Mouse (Mus musculus) spleen, adult 2 months (tissue): ENCODE measurements around the gene Ddx42. TPM values are rescaled to one million over a fixed set of nuclear protein-coding genes. Genes with fewer than 3 reads are reported as not detected.
A peak's percentile ranks its signal among the peaks of the same experiment; 100 is the strongest.

ENCODE experiments used
- DNase-seq, 2 experiments: peaks; one replicate each; pipeline versions ENCODE4 v3.0.0 to v3.0.0-alpha.2; 2012 to 2021; ENCODE audit warnings: low spot score in 2 of 2, low read depth in 1 of 2
- H3K27ac ChIP-seq: fragments of 200-500 bp; 2 replicates; pipeline ENCODE4 v1.5.1; 2012; ENCODE audit warnings: low read length, inconsistent platforms; ENCODE audit not compliant: insufficient read depth
- H3K27me3 ChIP-seq: fragments of 200-500 bp; 2 replicates; pipeline ENCODE4 v1.6.1; 2012; ENCODE audit warnings: mild to moderate bottlenecking, moderate library complexity, low read length, inconsistent platforms; ENCODE audit not compliant: control insufficient read depth, insufficient read depth
- H3K36me3 ChIP-seq: fragments of 200-500 bp; 2 replicates; pipeline ENCODE4 v1.6.1; 2012; ENCODE audit warnings: mild to moderate bottlenecking, low read length, inconsistent platforms; ENCODE audit not compliant: control insufficient read depth, insufficient read depth
- H3K4me1 ChIP-seq: fragments of 200-500 bp; 2 replicates; pipeline ENCODE4 v1.6.1; 2011; ENCODE audit warnings: inconsistent platforms; ENCODE audit not compliant: control insufficient read depth, insufficient read depth, insufficient read length
- H3K4me3 ChIP-seq: fragments of 200-500 bp; 2 replicates; pipeline ENCODE4 v1.5.1; 2011; ENCODE audit warnings: mild to moderate bottlenecking, inconsistent platforms; ENCODE audit not compliant: insufficient read depth, insufficient read length; ENCODE audit errors: extremely low read depth
- CTCF ChIP-seq: fragments of 200-500 bp; IDR thresholded peaks from 2 replicates; pipeline ENCODE4 v1.5.1; 2011; ENCODE audit warnings: mild to moderate bottlenecking, inconsistent platforms; ENCODE audit not compliant: insufficient read depth, insufficient read length, insufficient replicate concordance; ENCODE audit errors: extremely low read depth
- POLR2A ChIP-seq: fragments of 200-500 bp; IDR thresholded peaks from 2 replicates; pipeline ENCODE4 v1.6.1; 2011; ENCODE audit warnings: low read depth, low read length, inconsistent platforms
- WGBS: fragments of 180-500 bp; shearing (Covaris S2); methylation state at CpG from one replicate; pipeline ENCODE4 v1.1.7; 2018; 5-methylcytosine and 5-hydroxymethylcytosine counted together
- polyA plus RNA-seq: library from polyadenylated mRNA; depleted of rRNA; stranded (reverse); fragments of >200 nt; gene quantifications from 2 replicates; pipeline ENCODE4 v1.2.3, GENCODE M21; 2012

The Ddx42 gene
- polyA plus RNA-seq, 1 experiment: 7.4 TPM

DNA sequence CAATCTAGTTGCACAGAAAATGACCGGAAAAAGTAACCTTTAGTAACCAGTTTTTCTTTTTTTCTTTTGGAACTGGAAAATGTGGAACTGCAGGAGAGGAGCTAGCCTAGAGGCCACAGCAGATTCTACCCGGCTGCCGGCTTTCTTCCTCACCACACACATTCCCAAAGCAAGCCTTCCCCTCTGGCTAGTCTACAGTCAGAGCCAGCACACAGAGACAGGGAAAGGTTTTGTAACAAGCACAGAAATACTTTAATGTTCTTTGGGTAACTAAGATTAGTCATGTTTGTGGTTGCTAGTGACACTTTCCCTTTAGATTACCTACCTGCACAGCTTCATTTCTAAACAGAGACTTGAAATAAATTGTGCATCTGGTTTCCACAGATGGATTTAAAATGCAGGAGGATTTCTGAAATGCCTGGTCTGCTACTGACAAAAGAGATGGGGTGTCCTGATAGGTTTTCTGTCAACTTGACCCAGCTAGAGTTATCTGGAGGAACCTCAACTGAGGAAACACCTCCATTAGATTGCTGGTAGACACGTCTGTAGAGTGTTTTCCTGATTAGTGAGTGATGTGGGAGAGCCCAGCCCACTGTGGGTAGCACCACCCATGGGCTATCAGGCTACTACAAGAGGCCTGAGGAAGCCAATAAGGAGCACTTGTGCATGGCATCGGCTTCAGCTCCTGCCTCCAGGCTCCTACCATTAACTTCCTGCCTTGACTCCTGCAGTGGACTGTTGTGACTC is 38.5 kb upstream of the Ddx42 start:
- WGBS: 76% methylated on average over 5 of the region's 5 CpGs
- no peak overlapping the region for H3K4me3 ChIP-seq

GRCm38 (mm10) chr11:106179711-106180448 is 36.8 kb upstream of the Ddx42 start:
- H3K36me3 ChIP-seq: peaks cover 3% of the 10 kb centered on the region
- no peak overlapping the region for H3K4me3 ChIP-seq
- H3K27me3 ChIP-seq: no peaks in the 10 kb centered on the region
- DNase-seq: no peak
- H3K27ac ChIP-seq: peak overlapping the region; percentile 41
- peaks cover 6% of the 10 kb centered on the region; the same call in 1 of the 2 replicates for H3K4me1 ChIP-seq
- WGBS: 80% methylated on average over 7 of the region's 7 CpGs
- no peak for TF ChIP-seq POLR2A
- no peak for TF ChIP-seq CTCF

More for the DNA sequence above, 38.5 kb upstream of the Ddx42 start:
- H3K36me3 ChIP-seq: peaks cover 2% of the 10 kb centered on the region
- H3K4me1 ChIP-seq: peaks cover 6% of the 10 kb centered on the region; the same call in 1 of the 2 replicates
- H3K27me3 ChIP-seq: no peaks in the 10 kb centered on the region
- DNase-seq: no peak
- TF ChIP-seq CTCF (no peak), POLR2A (no peak)
- no peak overlapping the region for H3K27ac ChIP-seq

DNA sequence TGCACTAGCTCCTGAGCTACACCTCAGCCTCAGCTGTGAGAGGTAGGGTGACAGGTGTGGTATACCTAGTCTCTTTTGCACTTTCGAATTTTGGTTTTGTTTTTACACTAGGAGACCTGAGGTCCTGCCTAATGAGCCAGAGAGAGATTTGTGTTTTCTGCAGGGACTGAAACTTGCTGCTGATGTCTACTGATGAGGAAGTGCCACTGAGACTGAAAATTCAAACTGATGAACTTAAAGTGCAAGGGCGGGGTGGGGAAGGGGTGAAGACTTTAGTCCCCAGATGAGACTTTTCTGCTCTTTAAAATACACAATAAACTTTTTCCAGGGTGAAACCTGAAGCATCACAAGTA is 36.3 kb upstream of the Ddx42 start:
- H3K27me3 ChIP-seq: no peaks in the 10 kb centered on the region
- no peak overlapping the region for H3K4me3 ChIP-seq
- TF ChIP-seq POLR2A (no peak), CTCF (no peak)
- peaks cover 6% of the 10 kb centered on the region; the same call in 1 of the 2 replicates for H3K4me1 ChIP-seq
- WGBS: 45% methylated on average over 2 of the region's 2 CpGs
- peaks cover 5% of the 10 kb centered on the region for H3K36me3 ChIP-seq
- DNase-seq: peak in 1 of 2 experiments; percentile 9
- peak overlapping the region; percentile 41 for H3K27ac ChIP-seq

- Histone ChIP-seq H3K4me3 (no peak overlapping the region), H3K27me3 (no peaks in the 10 kb centered on the region), H3K36me3 (peaks cover 8% of the 10 kb centered on the region), H3K4me1 (no peaks in the 10 kb centered on the region), H3K27ac (no peak overlapping the region)
- no peak for DNase-seq
- TF ChIP-seq CTCF (no peak), POLR2A (no peak)
- 91% methylated on average over 4 of the region's 4 CpGs for WGBS
Observed at GRCm38 (mm10) chr11:106187326-106187725, 29.4 kb upstream of the Ddx42 start.

- no peak for TF ChIP-seq CTCF
- no peak for TF ChIP-seq POLR2A
- WGBS: 73% methylated on average over 3 of the region's 3 CpGs
- DNase-seq: no peak
Observed at GRCm38 (mm10) chr11:106191716-106192115, 25.0 kb upstream of the Ddx42 start.

GRCm38 (mm10) chr11:106192241-106192640 is 24.5 kb upstream of the Ddx42 start:
- no peak for DNase-seq
- Histone ChIP-seq H3K4me1 (peaks cover 3% of the 10 kb centered on the region; the same call in 1 of the 2 replicates), H3K27me3 (no peaks in the 10 kb centered on the region), H3K4me3 (no peak overlapping the region), H3K36me3 (0 out of 2 replicates have a peak, but pooled peaks cover 1% of the 10 kb centered on the region), H3K27ac (no peak overlapping the region)
- 75% methylated on average over 5 of the region's 5 CpGs for WGBS
- TF ChIP-seq POLR2A (no peak), CTCF (no peak)

More at GRCm38 (mm10) chr11:106191716-106192115, 25.0 kb upstream of the Ddx42 start:
- H3K27me3 ChIP-seq: no peaks in the 10 kb centered on the region
- H3K27ac ChIP-seq: no peak overlapping the region
- peaks cover 3% of the 10 kb centered on the region; the same call in 1 of the 2 replicates for H3K4me1 ChIP-seq
- 0 out of 2 replicates have a peak, but pooled peaks cover 1% of the 10 kb centered on the region for H3K36me3 ChIP-seq
- no peak overlapping the region for H3K4me3 ChIP-seq
